Mouse (Mus musculus): ENCODE measurements around the gene Gm498.

Gm498 gene

GRCm38 (mm10) chr7:143866538-143866937, at the start of gene Gm498:
Gene Gm498 (plus strand): TSS chr7:143866838.
- DNase-seq: no peak

GRCm38 (mm10) chr7:143819201-143819600, 47.4 kb upstream of the Gm498 start:
- DNase-seq: no peak

GRCm38 (mm10) chr7:143821241-143821640, 45.4 kb upstream of the Gm498 start:
- no peak for DNase-seq

- peak; percentile 100 for DNase-seq
Measured at GRCm38 (mm10) chr7:143822375-143823265, 44.0 kb upstream of the Gm498 start, which contains the start of the genes Nadsyn1 and Dhcr7. Gene Nadsyn1 (minus strand): TSS chr7:143822849. Gene Dhcr7 (plus strand): TSS chr7:143823145.

- DNase-seq: no peak
Measured at GRCm38 (mm10) chr7:143823266-143823605, 43.4 kb upstream of the Gm498 start.

- no peak for DNase-seq
Measured at GRCm38 (mm10) chr7:143826985-143827384, 39.7 kb upstream of the Gm498 start.

- DNase-seq: peak; percentile 98
Measured at GRCm38 (mm10) chr7:143829504-143830331, 36.9 kb upstream of the Gm498 start.

- DNase-seq: no peak
Measured at GRCm38 (mm10) chr7:143830399-143830798, 36.2 kb upstream of the Gm498 start.

GRCm38 (mm10) chr7:143832196-143832595, 34.4 kb upstream of the Gm498 start:
- DNase-seq: peak; percentile 18

GRCm38 (mm10) chr7:143832611-143833010, 34.0 kb upstream of the Gm498 start:
- DNase-seq: no peak

GRCm38 (mm10) chr7:143833581-143834190, 33.0 kb upstream of the Gm498 start:
- no peak for DNase-seq

- DNase-seq: no peak
Measured at GRCm38 (mm10) chr7:143834316-143834715, 32.3 kb upstream of the Gm498 start.

GRCm38 (mm10) chr7:143834972-143835371, 31.7 kb upstream of the Gm498 start:
- no peak for DNase-seq

- DNase-seq: no peak
Measured at GRCm38 (mm10) chr7:143837705-143838358, 28.8 kb upstream of the Gm498 start.

- no peak for DNase-seq
Measured at GRCm38 (mm10) chr7:143840121-143840520, 26.5 kb upstream of the Gm498 start.

GRCm38 (mm10) chr7:143841301-143841700, 25.3 kb upstream of the Gm498 start:
- DNase-seq: no peak

GRCm38 (mm10) chr7:143848127-143848767, 18.4 kb upstream of the Gm498 start:
- no peak for DNase-seq

- no peak for DNase-seq
Measured at GRCm38 (mm10) chr7:143848768-143849482, 17.7 kb upstream of the Gm498 start.

GRCm38 (mm10) chr7:143868874-143869273, 2.2 kb downstream of the Gm498 start:
- DNase-seq: no peak

- DNase-seq: no peak
Measured at GRCm38 (mm10) chr7:143883717-143884116, 17.1 kb downstream of the Gm498 start.

GRCm38 (mm10) chr7:143891146-143891545, 24.5 kb downstream of the Gm498 start:
- DNase-seq: no peak

GRCm38 (mm10) chr7:143892361-143892760, 25.7 kb downstream of the Gm498 start:
- DNase-seq: no peak
